Mouse (Mus musculus): ENCODE results near the gene Polm. TPM values are rescaled to one million over a fixed set of nuclear protein-coding genes. Genes with fewer than 3 reads are reported as not detected.

Polm gene
- total and polyA plus RNA-seq, 2 experiments = 2.7 to 13.3 TPM

DNA sequence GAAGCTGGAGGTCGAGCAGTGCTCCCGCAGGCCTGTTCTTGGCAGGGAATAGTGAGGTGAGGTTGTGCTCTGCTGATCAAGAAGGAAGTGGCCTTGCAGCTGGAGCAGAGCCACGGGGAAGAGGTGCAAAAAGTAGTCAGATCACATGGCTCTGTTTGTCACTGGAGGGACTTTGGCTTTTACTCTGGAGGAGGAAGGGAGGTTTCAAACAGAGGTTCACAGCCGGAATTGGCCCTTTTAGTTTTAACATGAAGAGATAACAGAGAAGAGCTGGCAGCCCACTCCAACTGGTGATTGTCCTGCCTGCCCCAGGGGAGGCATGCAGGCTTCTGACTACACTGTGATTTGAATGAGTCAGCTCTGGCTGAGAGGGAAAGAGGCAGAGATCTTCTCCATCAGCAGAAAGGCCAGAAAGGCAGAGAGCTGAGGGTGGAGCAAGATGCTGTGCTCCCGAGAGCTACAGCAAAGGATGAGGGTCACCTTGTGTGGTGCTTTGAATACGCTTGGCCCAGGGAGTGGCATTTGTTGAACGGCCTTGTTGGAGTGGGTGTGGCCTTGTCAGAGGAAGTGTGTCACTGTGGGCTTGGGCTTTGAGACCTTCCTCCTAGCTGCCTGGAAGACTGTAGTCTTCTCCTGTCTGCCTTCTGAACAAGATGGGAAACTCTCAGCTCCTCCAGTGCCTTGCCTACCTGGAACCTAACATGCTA lies 9.0 kb upstream of the Polm start:
- no peaks in the 10 kb centered on the region for H3K36me3 ChIP-seq (ENCODE audit: control insufficient read depth, insufficient read depth, low read length)

DNA sequence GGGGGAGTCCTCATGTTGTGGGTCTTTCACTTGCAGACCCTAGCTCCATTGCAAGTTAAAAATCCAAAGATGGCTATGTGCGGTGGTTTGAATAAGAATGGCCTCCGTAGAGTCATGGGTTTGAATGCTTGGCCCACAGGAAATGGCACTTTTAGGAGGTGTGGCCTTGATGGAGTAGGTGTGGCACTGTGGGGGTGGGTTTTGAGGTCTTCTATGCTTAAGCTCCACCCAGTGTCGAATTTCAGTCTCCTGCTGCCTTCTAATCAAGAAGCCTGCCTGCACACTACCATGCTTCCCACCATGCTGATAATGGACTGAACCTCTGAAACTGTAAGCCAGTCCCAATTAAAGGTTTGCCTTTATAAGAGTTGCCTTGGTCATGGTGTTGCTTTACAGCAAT lies 5.3 kb upstream of the Polm start:
- no peak overlapping the region for H3K27ac ChIP-seq (replicated peaks; ENCODE audit: insufficient read depth, low read depth, low read length)

More for the DNA sequence above, 9.0 kb upstream of the Polm start:
- Histone ChIP-seq H3K27me3 (ENCODE audit: control insufficient read depth, insufficient read depth, low read length) (no peaks in the 10 kb centered on the region), H3K27ac (replicated peaks; ENCODE audit: insufficient read depth, low read depth, low read length) (peak overlapping the region; percentile 39), H3K4me3 (ENCODE audit: insufficient read depth, low read depth, low read length) (no peak overlapping the region), H3K9ac (ENCODE audit: low read depth, low read length) (no peak overlapping the region), H3K4me1 (ENCODE audit: control insufficient read depth, insufficient read depth, low read length) (0 out of 2 replicates have a peak, but pooled peaks cover 3% of the 10 kb centered on the region), H3K79me2 (ENCODE audit: control insufficient read depth, insufficient read depth, low read length) (no peaks in the 10 kb centered on the region)
- TF ChIP-seq POLR2A (IDR thresholded peaks at IDR 0.05; ENCODE audit: extremely low read depth, insufficient read depth, low read length) = no peak
- WGBS = 26% methylated on average over 7 of the region's 7 CpGs
- DNase-seq (ENCODE audit: extremely low read depth, low read depth, low spot score) = peak; percentile 97

GRCm38 (mm10) chr11:5841751-5842150 lies 3.9 kb upstream of the Polm start:
- H3K4me1 ChIP-seq (ENCODE audit: control insufficient read depth, insufficient read depth, low read length) = 0 out of 2 replicates have a peak, but pooled peaks cover 5% of the 10 kb centered on the region
- no peak overlapping the region for H3K9ac ChIP-seq (ENCODE audit: low read depth, low read length)
- TF ChIP-seq POLR2A (IDR thresholded peaks at IDR 0.05; ENCODE audit: extremely low read depth, insufficient read depth, low read length) (no peak), CTCF (IDR thresholded peaks at IDR 0.05; ENCODE audit: low read depth, low read length) (no peak)
- H3K27me3 ChIP-seq (ENCODE audit: control insufficient read depth, insufficient read depth, low read length) = no peaks in the 10 kb centered on the region
- no peaks in the 10 kb centered on the region for H3K79me2 ChIP-seq (ENCODE audit: control insufficient read depth, insufficient read depth, low read length)
- no peak overlapping the region for H3K27ac ChIP-seq (replicated peaks; ENCODE audit: insufficient read depth, low read depth, low read length)
- no peaks in the 10 kb centered on the region for H3K36me3 ChIP-seq (ENCODE audit: control insufficient read depth, insufficient read depth, low read length)
- WGBS = 86% methylated on average over 2 of the region's 2 CpGs
- DNase-seq (ENCODE audit: extremely low read depth, low read depth, low spot score) = peak; percentile 12
- no peak overlapping the region for H3K4me3 ChIP-seq (ENCODE audit: insufficient read depth, low read depth, low read length)

More for the DNA sequence above, 5.3 kb upstream of the Polm start:
- Histone ChIP-seq H3K79me2 (ENCODE audit: control insufficient read depth, insufficient read depth, low read length) (no peaks in the 10 kb centered on the region), H3K4me1 (ENCODE audit: control insufficient read depth, insufficient read depth, low read length) (0 out of 2 replicates have a peak, but pooled peaks cover 3% of the 10 kb centered on the region), H3K4me3 (ENCODE audit: insufficient read depth, low read depth, low read length) (no peak overlapping the region), H3K9ac (ENCODE audit: low read depth, low read length) (no peak overlapping the region), H3K27me3 (ENCODE audit: control insufficient read depth, insufficient read depth, low read length) (no peaks in the 10 kb centered on the region), H3K36me3 (ENCODE audit: control insufficient read depth, insufficient read depth, low read length) (no peaks in the 10 kb centered on the region)
- TF ChIP-seq CTCF (IDR thresholded peaks at IDR 0.05; ENCODE audit: low read depth, low read length) (no peak), POLR2A (IDR thresholded peaks at IDR 0.05; ENCODE audit: extremely low read depth, insufficient read depth, low read length) (no peak)
- DNase-seq (ENCODE audit: extremely low read depth, low read depth, low spot score) = no peak
- 82% methylated on average over 3 of the region's 3 CpGs for WGBS

GRCm38 (mm10) chr11:5840346-5840745 lies 2.5 kb upstream of the Polm start:
- TF ChIP-seq CTCF (IDR thresholded peaks at IDR 0.05; ENCODE audit: low read depth, low read length) = no peak
- TF ChIP-seq POLR2A (IDR thresholded peaks at IDR 0.05; ENCODE audit: extremely low read depth, insufficient read depth, low read length) = no peak
- Histone ChIP-seq H3K27ac (replicated peaks; ENCODE audit: insufficient read depth, low read depth, low read length) (no peak overlapping the region), H3K27me3 (ENCODE audit: control insufficient read depth, insufficient read depth, low read length) (no peaks in the 10 kb centered on the region), H3K4me3 (ENCODE audit: insufficient read depth, low read depth, low read length) (no peak overlapping the region), H3K4me1 (ENCODE audit: control insufficient read depth, insufficient read depth, low read length) (0 out of 2 replicates have a peak, but pooled peaks cover 2% of the 10 kb centered on the region), H3K36me3 (ENCODE audit: control insufficient read depth, insufficient read depth, low read length) (no peaks in the 10 kb centered on the region), H3K79me2 (ENCODE audit: control insufficient read depth, insufficient read depth, low read length) (no peaks in the 10 kb centered on the region), H3K9ac (ENCODE audit: low read depth, low read length) (no peak overlapping the region)
- 96% methylated on average over 7 of the region's 7 CpGs for WGBS
- DNase-seq (ENCODE audit: extremely low read depth, low read depth, low spot score) = no peak

- DNase-seq (ENCODE audit: extremely low read depth, low read depth, low spot score) = peak; percentile 6
- TF ChIP-seq POLR2A (IDR thresholded peaks at IDR 0.05; ENCODE audit: extremely low read depth, insufficient read depth, low read length) = no peak
- 0 out of 2 replicates have a peak, but pooled peaks have one; percentile 32 for TF ChIP-seq CTCF (IDR thresholded peaks at IDR 0.05; ENCODE audit: low read depth, low read length)
- H3K36me3 ChIP-seq (ENCODE audit: control insufficient read depth, insufficient read depth, low read length) = peaks cover 2% of the 10 kb centered on the region; the same call in 1 of the 2 replicates
- no peak overlapping the region for H3K9ac ChIP-seq (ENCODE audit: low read depth, low read length)
- 97% methylated on average over 1 of the region's 1 CpGs for WGBS
- no peak overlapping the region for H3K4me3 ChIP-seq (ENCODE audit: insufficient read depth, low read depth, low read length)
- H3K27me3 ChIP-seq (ENCODE audit: control insufficient read depth, insufficient read depth, low read length) = no peaks in the 10 kb centered on the region
- H3K27ac ChIP-seq (replicated peaks; ENCODE audit: insufficient read depth, low read depth, low read length) = no peak overlapping the region
- H3K4me1 ChIP-seq (ENCODE audit: control insufficient read depth, insufficient read depth, low read length) = 0 out of 2 replicates have a peak, but pooled peaks cover 2% of the 10 kb centered on the region
- no peaks in the 10 kb centered on the region for H3K79me2 ChIP-seq (ENCODE audit: control insufficient read depth, insufficient read depth, low read length)
These were observed 1.7 kb downstream of the Polm start for GRCm38 (mm10) chr11:5836126-5836525.

GRCm38 (mm10) chr11:5835057-5835456 lies 2.8 kb downstream of the Polm start:
- Histone ChIP-seq H3K9ac (ENCODE audit: low read depth, low read length) (no peak overlapping the region), H3K36me3 (ENCODE audit: control insufficient read depth, insufficient read depth, low read length) (peaks cover 3% of the 10 kb centered on the region; the same call in 1 of the 2 replicates), H3K4me3 (ENCODE audit: insufficient read depth, low read depth, low read length) (no peak overlapping the region), H3K4me1 (ENCODE audit: control insufficient read depth, insufficient read depth, low read length) (0 out of 2 replicates have a peak, but pooled peaks cover 2% of the 10 kb centered on the region), H3K27ac (replicated peaks; ENCODE audit: insufficient read depth, low read depth, low read length) (no peak overlapping the region), H3K27me3 (ENCODE audit: control insufficient read depth, insufficient read depth, low read length) (no peaks in the 10 kb centered on the region), H3K79me2 (ENCODE audit: control insufficient read depth, insufficient read depth, low read length) (no peaks in the 10 kb centered on the region)
- 93% methylated on average over 7 of the region's 7 CpGs for WGBS
- no peak for TF ChIP-seq CTCF (IDR thresholded peaks at IDR 0.05; ENCODE audit: low read depth, low read length)
- no peak for TF ChIP-seq POLR2A (IDR thresholded peaks at IDR 0.05; ENCODE audit: extremely low read depth, insufficient read depth, low read length)
- DNase-seq (ENCODE audit: extremely low read depth, low read depth, low spot score) = no peak

Measured in liver, adult 2 months (tissue).